Mouse (Mus musculus) CH12.LX (cell line): ENCODE results near the gene Spaca9. TPM values are rescaled to one million over a fixed set of nuclear protein-coding genes. Genes with fewer than 3 reads are reported as not detected.

Experiments
- DNase-seq: peaks from one replicate; pipeline ENCODE4 v3.0.0-alpha.2; 2013; ENCODE audit errors: extremely low read depth
- H3K27ac ChIP-seq: 2 replicates; pipeline ENCODE4 v1.5.1; 2012; ENCODE audit warnings: low read depth, mild to moderate bottlenecking, control low read depth, moderate library complexity; ENCODE audit not compliant: insufficient read depth
- H3K27me3 ChIP-seq: replicated peaks from 2 replicates; pipeline ENCODE3; 2012; ENCODE audit warnings: inconsistent platforms
- H3K36me3 ChIP-seq, 2 experiments: replicated peaks in 1 of 2; 2 replicates each; pipeline versions ENCODE3 to v1.6.1; 2012; ENCODE audit warnings: inconsistent platforms in 1 of 2, low read length in 1 of 2, mild to moderate bottlenecking in 1 of 2, mixed read lengths in 1 of 2, moderate library complexity in 1 of 2; ENCODE audit not compliant: control insufficient read depth in 1 of 2, insufficient read depth in 1 of 2
- H3K4me1 ChIP-seq, 2 experiments: 2 replicates each; pipeline ENCODE4 v1.6.1; 2012; ENCODE audit warnings: inconsistent platforms in 1 of 2, moderate library complexity in 1 of 2; ENCODE audit not compliant: insufficient read depth in 2 of 2, control insufficient read depth in 1 of 2
- H3K4me2 ChIP-seq: 2 replicates; pipeline ENCODE4 v1.6.1; 2012; ENCODE audit warnings: low read depth, mild to moderate bottlenecking, control low read depth; ENCODE audit not compliant: poor library complexity, insufficient read depth, severe bottlenecking
- H3K4me3 ChIP-seq, 3 experiments: fragments of 150-350 bp in 1 of 3; sonication (generic) in 1 of 3; replicated peaks in 1 of 3; 2 replicates each; pipeline versions ENCODE3 to v1.5.1; 2011 to 2012; ENCODE audit warnings: low read depth in 2 of 3, low read length in 2 of 3, mild to moderate bottlenecking in 2 of 3, moderate library complexity in 2 of 3, control low read depth in 1 of 3, improper control_type of control experiment in 1 of 3, inconsistent platforms in 1 of 3, mixed read lengths in 1 of 3; ENCODE audit not compliant: poor library complexity in 1 of 3
- H3K79me2 ChIP-seq: replicated peaks from 2 replicates; pipeline ENCODE4 v1.6.1; 2012; ENCODE audit warnings: mild to moderate bottlenecking, moderate library complexity; ENCODE audit not compliant: control insufficient read depth, poor library complexity, insufficient read depth, severe bottlenecking; ENCODE audit errors: extremely low read depth
- H3K9ac ChIP-seq: 2 replicates; pipeline ENCODE4 v1.6.1; 2012; ENCODE audit warnings: low read depth, mild to moderate bottlenecking, control low read depth, moderate library complexity; ENCODE audit not compliant: insufficient read depth
- H3K9me3 ChIP-seq: replicated peaks from 2 replicates; pipeline ENCODE3; 2012; ENCODE audit warnings: low read length, inconsistent platforms, mixed read lengths
- BHLHE40 ChIP-seq: IDR thresholded peaks from 2 replicates; pipeline ENCODE4 v1.6.1; 2011; ENCODE audit warnings: mild to moderate bottlenecking, low read depth, low read length, improper control_type of control experiment
- CHD2 ChIP-seq: IDR thresholded peaks from 2 replicates; pipeline ENCODE4 v1.6.1; 2011; ENCODE audit warnings: low read length, improper control_type of control experiment
- GABPA ChIP-seq: IDR thresholded peaks from 2 replicates; pipeline ENCODE4 v1.6.1; 2012; ENCODE audit warnings: low read depth, low read length, improper control_type of control experiment, inconsistent platforms; ENCODE audit not compliant: insufficient replicate concordance
- HCFC1 ChIP-seq: IDR thresholded peaks from 2 replicates; pipeline ENCODE4 v1.6.1; 2012; ENCODE audit warnings: low read depth, mild to moderate bottlenecking, inconsistent platforms, low read length, improper control_type of control experiment
- IRF4 ChIP-seq: IDR thresholded peaks from 2 replicates; pipeline ENCODE4 v1.6.1; 2014; ENCODE audit warnings: low read depth, mild to moderate bottlenecking, inconsistent platforms, low read length, improper control_type of control experiment
- JUN ChIP-seq: IDR thresholded peaks from 2 replicates; pipeline ENCODE4 v1.6.1; 2011; ENCODE audit warnings: low read depth, mild to moderate bottlenecking, low read length, improper control_type of control experiment, moderate library complexity; ENCODE audit not compliant: insufficient read depth
- KAT2A ChIP-seq: IDR thresholded peaks from 2 replicates; pipeline ENCODE4 v1.6.1; 2012; ENCODE audit warnings: low read length, improper control_type of control experiment, inconsistent platforms; ENCODE audit not compliant: insufficient replicate concordance
- MAX ChIP-seq: IDR thresholded peaks from 2 replicates; pipeline ENCODE4 v1.6.1; 2011; ENCODE audit warnings: low read length, improper control_type of control experiment
- MXI1 ChIP-seq: IDR thresholded peaks from 2 replicates; pipeline ENCODE4 v1.6.1; 2011; ENCODE audit warnings: mild to moderate bottlenecking, low read depth, low read length, improper control_type of control experiment
- POLR2A ChIP-seq: IDR thresholded peaks from 2 replicates; pipeline ENCODE4 v1.6.1; 2011; ENCODE audit warnings: low read depth, mild to moderate bottlenecking, improper control_type of control experiment, low read length
- RAD21 ChIP-seq: IDR thresholded peaks from 2 replicates; pipeline ENCODE4 v1.6.1; 2011; ENCODE audit warnings: low read depth, mild to moderate bottlenecking, low read length, improper control_type of control experiment, moderate library complexity
- RCOR1 ChIP-seq: conservative IDR thresholded peaks from 2 replicates; pipeline ENCODE4 v1.6.1; 2012; ENCODE audit warnings: low read depth, mild to moderate bottlenecking, inconsistent platforms, low read length, improper control_type of control experiment
- SIN3A ChIP-seq: IDR thresholded peaks from 2 replicates; pipeline ENCODE4 v1.6.1; 2012; ENCODE audit warnings: low read length, improper control_type of control experiment, inconsistent platforms
- SMC3 ChIP-seq: IDR thresholded peaks from 2 replicates; pipeline ENCODE4 v1.6.1; 2011; ENCODE audit warnings: low read depth, low read length, improper control_type of control experiment
- TCF12 ChIP-seq: IDR thresholded peaks from 2 replicates; pipeline ENCODE4 v1.6.1; 2014; ENCODE audit warnings: low read depth, mild to moderate bottlenecking, inconsistent platforms, low read length, improper control_type of control experiment
- USF1 ChIP-seq: IDR thresholded peaks from 2 replicates; pipeline ENCODE4 v1.6.1; 2014; ENCODE audit warnings: low read depth, mild to moderate bottlenecking, inconsistent platforms, low read length, improper control_type of control experiment
- USF2 ChIP-seq: conservative IDR thresholded peaks from 2 replicates; pipeline ENCODE4 v1.6.1; 2011; ENCODE audit warnings: low read depth, low read length, improper control_type of control experiment
- ZKSCAN1 ChIP-seq: IDR thresholded peaks from 2 replicates; pipeline ENCODE4 v1.6.1; 2012; ENCODE audit warnings: low read depth, inconsistent platforms, low read length, improper control_type of control experiment, borderline replicate concordance
- ZMIZ1 ChIP-seq: IDR thresholded peaks from 2 replicates; pipeline ENCODE4 v1.6.1; 2012; ENCODE audit warnings: low read depth, mild to moderate bottlenecking, inconsistent platforms, low read length, improper control_type of control experiment
- dilution Hi-C: fragments of 300-500 bp; cut with MboI; formaldehyde crosslinking; loops from 2 replicates; pipeline ENCODE4 v1.14.3; 2020; ENCODE audit warnings: low sequenced_read_pairs; ENCODE audit not compliant: extremely low pct_unique_long_range_greater_than_20kb, extremely low pct_ligation_motif_present
- in situ Hi-C: fragments of 300-500 bp; cut with MboI; formaldehyde crosslinking; loops from 3 replicates; pipeline ENCODE4 v1.14.3; 2019; ENCODE audit warnings: low sequenced_read_pairs, low pct_ligation_motif_present, low pct_unique_long_range_greater_than_20kb, mixed read lengths
- polyA plus RNA-seq: library from polyadenylated mRNA; unstranded; fragments of >175 nt; gene quantifications from 2 replicates; pipeline ENCODE4 v1.2.1, GENCODE M21; 2012; ENCODE audit warnings: low read depth; ENCODE audit not compliant: insufficient read length
- total RNA-seq, 2 experiments: library from RNA; depleted of rRNA; stranded (reverse); fragments of 300-350 nt in 1 of 2; fragments of >200 nt in 1 of 2; gene quantifications; 2 replicates each; pipeline ENCODE4 v1.2.3; 2012 to 2014

Gene Spaca9
- 6.0 and 13.1 TPM in 2 replicates for total RNA-seq (2012; rRNA removed)
- total RNA-seq (2014; rRNA removed): 8.0 and 9.2 TPM in 2 replicates
- polyA plus RNA-seq: 7.4 and 9.8 TPM in 2 replicates

GRCm38 (mm10) chr2:28699361-28700335, at the start of gene Spaca9, which contains the start of gene Ak8:
TSS of gene Spaca9 (minus strand) at chr2:28699727.
TSS of gene Ak8 (plus strand) at chr2:28700164.
- no peaks in the 10 kb centered on the region for H3K79me2 ChIP-seq
- DNase-seq: peak; percentile 79
- H3K9ac ChIP-seq: peak within 1 kb of the TSS; percentile 77
- peaks cover 10 to 45% of the 10 kb centered on the region in 2 experiments for H3K4me1 ChIP-seq
- no peaks in the 10 kb centered on the region for H3K9me3 ChIP-seq
- H3K36me3 ChIP-seq: peaks cover 0 to 18% of the 10 kb centered on the region in 2 experiments
- dilution Hi-C loops: no loop called here
- H3K27me3 ChIP-seq: no peaks in the 10 kb centered on the region
- no peak for TF ChIP-seq RCOR1
- no peak for TF ChIP-seq GABPA
- peak; percentile 54 for TF ChIP-seq POLR2A
- TF ChIP-seq MXI1: peak; percentile 93
- peak; percentile 61 for TF ChIP-seq CHD2
- no peak for TF ChIP-seq SMC3
- TF ChIP-seq USF1: peak; percentile 92
- 0 out of 2 replicates have a peak, but pooled peaks have one; percentile 38 for TF ChIP-seq ZMIZ1
- TF ChIP-seq HCFC1: peak; percentile 69
- no peak for TF ChIP-seq JUN
- TF ChIP-seq BHLHE40: peak; percentile 76
- TF ChIP-seq SIN3A: peak; percentile 98
- TF ChIP-seq KAT2A: 0 out of 2 replicates have a peak, but pooled peaks have one; percentile 30
- TF ChIP-seq MAX: peak; percentile 49; the same call in 1 of the 2 replicates
- no peak for TF ChIP-seq ZKSCAN1
- TF ChIP-seq TCF12: peak; percentile 51
- TF ChIP-seq USF2: peak; percentile 78
- peak; percentile 43; the same call in 1 of the 2 replicates for TF ChIP-seq IRF4
- no peak for TF ChIP-seq RAD21
- H3K4me2 ChIP-seq: peak within 1 kb of the TSS; percentile 68
- H3K4me3 ChIP-seq: peak within 1 kb of the TSS; percentile 62 to 81 (median 67)
- H3K27ac ChIP-seq: peak within 1 kb of the TSS; percentile 53
- in situ Hi-C loops: loop anchor here (5.0 kb wide), 1 partner anchor 43 kb away; no protein-coding TSS in a partner anchor
